Mouse (Mus musculus) limb, embryonic 10.5 days (tissue): Measurements from ENCODE around the gene Rnpepl1. TPM values are rescaled to one million over a fixed set of nuclear protein-coding genes. Genes with fewer than 3 reads are reported as not detected.
A peak's percentile ranks its signal among the peaks of the same experiment; 100 is the strongest.

Experiments used
- DNase-seq: peaks from one replicate; pipeline ENCODE4 v3.0.0-alpha.2; 2017; ENCODE audit warnings: low spot score
- H3K27ac ChIP-seq: fragments of 300-500 bp; sonication (generic); 2 replicates; pipeline ENCODE4 v1.5.1; 2016; ENCODE audit warnings: mild to moderate bottlenecking
- H3K27me3 ChIP-seq: fragments of 300-500 bp; sonication (generic); 2 replicates; pipeline ENCODE4 v1.6.1; 2016; ENCODE audit warnings: low read depth, mild to moderate bottlenecking; ENCODE audit not compliant: poor library complexity, severe bottlenecking
- H3K36me3 ChIP-seq: fragments of 300-500 bp; sonication (generic); 2 replicates; pipeline ENCODE4 v1.6.1; 2016; ENCODE audit warnings: mild to moderate bottlenecking, moderate library complexity
- H3K4me1 ChIP-seq: fragments of 300-500 bp; sonication (generic); 2 replicates; pipeline ENCODE4 v1.6.1; 2016
- H3K4me3 ChIP-seq: fragments of 300-500 bp; sonication (generic); 2 replicates; pipeline ENCODE4 v1.5.1; 2016; ENCODE audit warnings: mild to moderate bottlenecking, moderate library complexity
- H3K9me3 ChIP-seq: fragments of 300-500 bp; sonication (generic); replicated peaks from 2 replicates; pipeline ENCODE4 v1.6.1; 2016; ENCODE audit warnings: mild to moderate bottlenecking
- WGBS: fragments of 180-500 bp; shearing (Covaris S2); methylation state at CpG from one replicate; pipeline ENCODE4 v1.1.7; 2016; 5-methylcytosine and 5-hydroxymethylcytosine counted together
- polyA plus RNA-seq: library from polyadenylated mRNA; unstranded; fragments of >200 nt; fragmentation: Nextera tagmentation; extraction: Ambion mirVana; gene quantifications from 2 replicates; pipeline ENCODE4 v1.2.1, GENCODE M21; 2016

Rnpepl1 gene
- polyA plus RNA-seq, 1 experiment from 2014 or later: 31.8 TPM

- Histone ChIP-seq H3K9me3 (0 out of 2 replicates have a peak, but pooled peaks cover 2% of the 10 kb centered on the region), H3K4me1 (peaks cover 22% of the 10 kb centered on the region), H3K27me3 (peaks cover 7% of the 10 kb centered on the region; the same call in 1 of the 2 replicates), H3K27ac (peak within 1 kb of the TSS; percentile 93), H3K4me3 (peak within 1 kb of the TSS; percentile 87), H3K36me3 (peaks cover 23% of the 10 kb centered on the region)
- peak; percentile 94 for DNase-seq
- under 1% methylated on average over 45 of the region's 45 CpGs for WGBS
Measured at GRCm38 (mm10) chr1:92934182-92934827, 23.7 kb downstream of the Rnpepl1 start, which contains the start of gene Capn10. Capn10 (plus strand) TSS chr1:92934376.

- no peak for DNase-seq
- 26% methylated on average over 10 of the region's 10 CpGs for WGBS
- Histone ChIP-seq H3K27ac (peak overlapping the region; percentile 93), H3K36me3 (peaks cover 33% of the 10 kb centered on the region), H3K9me3 (0 out of 2 replicates have a peak, but pooled peaks cover 2% of the 10 kb centered on the region), H3K4me1 (peaks cover 22% of the 10 kb centered on the region), H3K27me3 (no peaks in the 10 kb centered on the region), H3K4me3 (peak overlapping the region; percentile 87)
Measured at GRCm38 (mm10) chr1:92935054-92935962, 24.7 kb downstream of the Rnpepl1 start.

- 77% methylated on average over 2 of the region's 2 CpGs for WGBS
- no peak overlapping the region for H3K27ac ChIP-seq
- DNase-seq: no peak
Measured at GRCm38 (mm10) chr1:92935977-92936376, 25.4 kb downstream of the Rnpepl1 start.

GRCm38 (mm10) chr1:92936467-92936866 is 25.9 kb downstream of the Rnpepl1 start:
- 91% methylated on average over 3 of the region's 3 CpGs for WGBS

More at GRCm38 (mm10) chr1:92935977-92936376, 25.4 kb downstream of the Rnpepl1 start:
- peak overlapping the region; percentile 87 for H3K4me3 ChIP-seq
- peaks cover 39% of the 10 kb centered on the region for H3K36me3 ChIP-seq
- H3K27me3 ChIP-seq: no peaks in the 10 kb centered on the region
- H3K9me3 ChIP-seq: 0 out of 2 replicates have a peak, but pooled peaks cover 2% of the 10 kb centered on the region
- peaks cover 22% of the 10 kb centered on the region for H3K4me1 ChIP-seq

GRCm38 (mm10) chr1:92937797-92938196 is 27.2 kb downstream of the Rnpepl1 start:
- H3K4me1 ChIP-seq: peaks cover 22% of the 10 kb centered on the region
- no peak overlapping the region for H3K27ac ChIP-seq
- 0 out of 2 replicates have a peak, but pooled peaks cover 1% of the 10 kb centered on the region for H3K9me3 ChIP-seq
- no peak for DNase-seq
- no peak overlapping the region for H3K4me3 ChIP-seq
- no peaks in the 10 kb centered on the region for H3K27me3 ChIP-seq
- WGBS: 84% methylated on average over 3 of the region's 3 CpGs
- peaks cover 55% of the 10 kb centered on the region for H3K36me3 ChIP-seq

More at GRCm38 (mm10) chr1:92936467-92936866, 25.9 kb downstream of the Rnpepl1 start:
- no peak overlapping the region for H3K27ac ChIP-seq
- no peak overlapping the region for H3K4me3 ChIP-seq
- peaks cover 22% of the 10 kb centered on the region for H3K4me1 ChIP-seq
- DNase-seq: no peak
- peaks cover 42% of the 10 kb centered on the region for H3K36me3 ChIP-seq
- H3K9me3 ChIP-seq: 0 out of 2 replicates have a peak, but pooled peaks cover 2% of the 10 kb centered on the region
- no peaks in the 10 kb centered on the region for H3K27me3 ChIP-seq

- no peak overlapping the region for H3K27ac ChIP-seq
- H3K27me3 ChIP-seq: no peaks in the 10 kb centered on the region
- 96% methylated on average over 4 of the region's 4 CpGs for WGBS
- no peak overlapping the region for H3K4me3 ChIP-seq
- no peak for DNase-seq
- H3K36me3 ChIP-seq: peaks cover 75% of the 10 kb centered on the region
- peaks cover 16% of the 10 kb centered on the region for H3K4me1 ChIP-seq
- no peaks in the 10 kb centered on the region for H3K9me3 ChIP-seq
Measured at GRCm38 (mm10) chr1:92939746-92940145, 29.2 kb downstream of the Rnpepl1 start.

- 93% methylated on average over 19 of the region's 19 CpGs for WGBS
- no peak for DNase-seq
Measured at GRCm38 (mm10) chr1:92943219-92943989, 32.8 kb downstream of the Rnpepl1 start.

GRCm38 (mm10) chr1:92947966-92948365 is 37.4 kb downstream of the Rnpepl1 start:
- H3K36me3 ChIP-seq: peaks cover 63% of the 10 kb centered on the region
- no peak overlapping the region for H3K27ac ChIP-seq
- WGBS: 90% methylated on average over 3 of the region's 3 CpGs
- H3K4me3 ChIP-seq: no peak overlapping the region
- no peaks in the 10 kb centered on the region for H3K27me3 ChIP-seq
- H3K9me3 ChIP-seq: no peaks in the 10 kb centered on the region
- no peaks in the 10 kb centered on the region for H3K4me1 ChIP-seq
- DNase-seq: no peak

More at GRCm38 (mm10) chr1:92943219-92943989, 32.8 kb downstream of the Rnpepl1 start:
- Histone ChIP-seq H3K27me3 (no peaks in the 10 kb centered on the region), H3K4me1 (no peaks in the 10 kb centered on the region), H3K36me3 (peaks cover 97% of the 10 kb centered on the region), H3K9me3 (no peaks in the 10 kb centered on the region), H3K4me3 (no peak overlapping the region), H3K27ac (no peak overlapping the region)

- Histone ChIP-seq H3K36me3 (peaks cover 48% of the 10 kb centered on the region), H3K4me3 (no peak overlapping the region), H3K9me3 (no peaks in the 10 kb centered on the region), H3K4me1 (no peaks in the 10 kb centered on the region), H3K27me3 (no peaks in the 10 kb centered on the region), H3K27ac (no peak overlapping the region)
- no peak for DNase-seq
- WGBS: 70% methylated on average over 6 of the region's 6 CpGs
Measured at GRCm38 (mm10) chr1:92949426-92949825, 38.8 kb downstream of the Rnpepl1 start.

- Histone ChIP-seq H3K36me3 (peaks cover 37% of the 10 kb centered on the region), H3K4me3 (no peak within 1 kb of the TSS), H3K9me3 (no peaks in the 10 kb centered on the region), H3K27ac (no peak within 1 kb of the TSS; the same call in 1 of the 2 replicates), H3K4me1 (no peaks in the 10 kb centered on the region), H3K27me3 (no peaks in the 10 kb centered on the region)
- 77% methylated on average over 5 of the region's 5 CpGs for WGBS
- no peak for DNase-seq
Measured at GRCm38 (mm10) chr1:92950607-92951006, 40.0 kb downstream of the Rnpepl1 start, which contains the start of gene Gpr35. Gpr35 (plus strand) TSS chr1:92950865.

- 74% methylated on average over 2 of the region's 2 CpGs for WGBS
- H3K27me3 ChIP-seq: no peaks in the 10 kb centered on the region
- DNase-seq: no peak
- no peaks in the 10 kb centered on the region for H3K4me1 ChIP-seq
- H3K4me3 ChIP-seq: no peak overlapping the region
- H3K36me3 ChIP-seq: peaks cover 6% of the 10 kb centered on the region
- no peak overlapping the region for H3K27ac ChIP-seq
- H3K9me3 ChIP-seq: no peaks in the 10 kb centered on the region
Measured at GRCm38 (mm10) chr1:92953641-92954040, 43.1 kb downstream of the Rnpepl1 start.
